Mouse (Mus musculus) thymus, adult 18-20 months (tissue): ENCODE results near the gene Gm49337.
"Not testable (repeated sequence)": the region's sequence is repeated elsewhere in the genome, so short reads cannot be mapped to it uniquely, and the experiment has no call there.

Source experiments
- DNase-seq, 2 experiments: peaks; one replicate each; pipeline ENCODE4 v3.0.0; 2022; ENCODE audit warnings: mixed read lengths in 2 of 2

Gene Gm49337

GRCm38 (mm10) chr4:116215895-116216605, 42.9 kb downstream of the Gm49337 start:
- DNase-seq = no peak

DNA sequence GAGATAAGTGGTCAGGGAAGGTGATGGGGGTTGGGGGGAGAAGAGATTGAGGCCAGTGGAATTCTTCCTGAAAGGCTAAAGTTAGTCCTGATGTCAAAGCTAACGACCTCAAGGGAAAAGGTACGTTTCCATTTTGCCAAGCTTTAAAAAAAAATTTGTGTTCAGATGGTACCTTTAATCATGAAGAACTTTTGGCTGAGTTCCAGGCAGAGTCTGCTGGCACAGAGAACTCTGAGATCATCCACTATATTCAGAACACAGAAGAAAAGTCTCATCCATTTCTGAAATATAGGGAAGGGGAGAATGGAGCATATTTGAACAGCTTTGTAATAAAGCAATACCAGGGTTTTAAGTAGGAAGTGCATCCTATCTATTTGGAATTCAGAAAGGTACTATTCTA, 43.9 kb downstream of the Gm49337 start:
- DNase-seq = no peak

DNA sequence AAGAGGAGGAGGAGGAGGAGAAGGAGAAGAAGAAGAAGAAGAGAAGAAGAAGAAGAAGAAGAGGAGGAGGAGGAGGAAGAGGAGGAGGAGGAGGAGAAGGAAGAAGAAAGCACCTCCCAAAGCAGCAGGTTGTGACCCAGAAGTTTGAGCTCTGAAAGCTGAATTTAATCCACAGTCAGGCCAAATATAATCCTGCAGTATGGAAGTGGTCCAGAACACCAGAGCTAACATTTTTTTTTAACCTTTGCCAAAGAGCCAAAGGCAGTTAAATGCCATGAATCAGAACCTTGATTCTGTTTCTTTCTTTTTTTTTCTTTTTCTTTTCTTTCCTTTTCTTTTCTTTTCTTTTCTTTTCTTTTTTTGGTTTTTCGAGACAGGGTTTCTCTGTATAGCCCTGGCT, 44.5 kb downstream of the Gm49337 start:
- not testable (repeated sequence) for DNase-seq

DNA sequence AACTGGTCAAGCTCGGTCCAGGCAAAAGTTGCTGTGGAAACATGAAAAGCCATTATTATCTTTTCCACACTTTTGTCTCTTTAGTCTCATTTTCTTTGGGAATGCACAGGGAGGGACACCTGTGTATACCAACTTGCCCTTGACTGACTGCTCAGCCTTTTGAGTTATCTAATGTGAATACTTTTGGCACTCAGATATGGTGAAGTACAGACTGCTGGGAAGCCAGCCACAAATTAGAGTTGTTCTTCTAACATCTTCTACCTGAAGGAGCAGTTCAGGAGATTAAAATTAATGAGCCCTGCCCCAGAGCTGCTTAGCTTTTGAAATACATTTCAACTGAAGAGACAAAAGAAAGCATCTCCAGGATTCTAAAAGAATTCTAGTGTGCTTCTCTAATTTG, 45.9 kb downstream of the Gm49337 start:
- no peak for DNase-seq

DNA sequence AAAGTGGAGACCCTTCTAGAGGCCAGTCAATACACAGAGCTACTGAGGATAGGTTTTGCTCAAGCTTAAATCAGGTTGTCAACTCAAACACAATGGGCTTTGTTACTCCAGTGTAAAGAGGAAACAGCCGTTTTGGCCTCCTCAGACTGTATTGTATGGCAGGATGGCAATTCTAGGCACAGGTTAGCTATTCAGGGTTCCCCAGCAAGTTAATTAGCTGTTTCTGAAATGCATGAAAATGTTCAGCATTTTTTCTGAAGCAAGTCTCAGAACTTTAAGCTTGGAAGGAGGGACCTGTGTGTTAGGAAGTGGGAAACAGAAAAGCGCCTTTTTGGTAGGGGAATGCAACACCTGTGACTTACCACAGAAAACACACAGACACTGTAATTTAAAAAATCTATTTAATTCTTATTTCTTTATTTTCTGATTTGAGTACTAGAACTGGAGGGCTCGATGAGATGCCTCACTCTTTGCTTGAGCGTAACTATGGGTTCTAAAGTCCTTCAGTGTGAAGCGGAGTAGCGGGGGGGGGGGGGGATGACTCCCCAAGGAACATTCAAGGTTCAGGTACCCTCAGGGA, 47.0 kb downstream of the Gm49337 start:
- peak in 1 of 2 experiments; percentile 7 for DNase-seq

- no peak for DNase-seq
Measured at GRCm38 (mm10) chr4:116220780-116221139, 47.6 kb downstream of the Gm49337 start.

GRCm38 (mm10) chr4:116221140-116221851, 48.1 kb downstream of the Gm49337 start, which contains the start of gene Pik3r3:
Gene Pik3r3 (plus strand): TSS chr4:116221618.
- peak; percentile 99 for DNase-seq

- no peak for DNase-seq
Measured at GRCm38 (mm10) chr4:116221996-116222842, 49.0 kb downstream of the Gm49337 start.

DNA sequence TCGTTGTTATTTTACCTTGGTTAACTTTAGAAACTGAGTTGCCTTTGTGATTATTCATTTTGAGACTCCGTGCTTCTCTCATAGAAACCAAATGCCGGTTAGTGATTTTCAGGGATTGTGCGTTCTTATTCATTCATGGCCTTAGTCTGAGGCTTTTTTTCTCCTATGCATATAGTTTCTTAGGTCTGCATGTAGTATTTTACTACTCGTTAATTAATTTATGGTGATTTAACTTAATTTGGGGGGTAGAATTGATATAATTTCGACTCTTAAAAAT, 49.6 kb downstream of the Gm49337 start:
- DNase-seq = no peak

DNA sequence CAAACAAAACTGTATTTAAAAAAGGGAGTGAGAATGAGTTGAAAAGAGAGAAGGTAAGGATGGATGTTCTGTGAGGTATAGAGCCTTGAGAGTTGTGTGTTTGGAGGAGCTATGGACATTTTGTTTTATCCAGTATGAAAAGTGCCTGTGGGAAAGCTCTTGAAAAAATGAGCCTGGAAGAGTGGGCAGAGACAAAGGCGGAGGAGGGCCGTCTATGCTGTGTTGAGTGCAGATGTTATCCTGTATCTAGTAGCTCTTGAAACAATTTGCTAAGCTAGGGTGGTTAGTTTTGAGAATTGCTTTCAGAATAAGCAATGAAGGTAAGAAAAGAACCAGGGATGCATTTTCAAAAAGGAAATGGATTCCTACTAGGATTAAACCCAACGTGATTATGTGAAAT, 70.2 kb downstream of the Gm49337 start:
- no peak for DNase-seq

GRCm38 (mm10) chr4:116244240-116244639, 71.1 kb downstream of the Gm49337 start:
- DNase-seq = no peak

DNA sequence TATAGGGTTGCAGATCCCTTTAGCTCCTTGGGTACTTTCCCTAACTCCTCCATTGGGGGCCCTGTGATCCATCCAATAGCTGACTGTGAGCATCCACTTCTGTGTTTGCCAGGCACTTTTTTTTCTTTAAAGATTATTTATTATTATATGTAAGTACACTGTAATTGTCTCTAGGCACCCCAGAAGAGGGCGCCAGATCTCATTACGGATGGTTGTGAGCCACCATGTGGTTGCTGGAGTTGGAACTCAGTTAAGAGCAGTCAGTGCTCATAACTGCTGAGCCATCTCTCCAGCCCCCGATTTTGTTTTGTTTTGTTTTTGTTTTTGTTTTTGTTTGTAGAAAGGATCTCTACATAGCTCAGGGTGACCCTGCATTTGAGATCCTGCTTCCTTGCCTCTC, 72.7 kb downstream of the Gm49337 start:
- peak; percentile 10 to 18 for DNase-seq

GRCm38 (mm10) chr4:116249986-116250385, 76.8 kb downstream of the Gm49337 start:
- DNase-seq = no peak

DNA sequence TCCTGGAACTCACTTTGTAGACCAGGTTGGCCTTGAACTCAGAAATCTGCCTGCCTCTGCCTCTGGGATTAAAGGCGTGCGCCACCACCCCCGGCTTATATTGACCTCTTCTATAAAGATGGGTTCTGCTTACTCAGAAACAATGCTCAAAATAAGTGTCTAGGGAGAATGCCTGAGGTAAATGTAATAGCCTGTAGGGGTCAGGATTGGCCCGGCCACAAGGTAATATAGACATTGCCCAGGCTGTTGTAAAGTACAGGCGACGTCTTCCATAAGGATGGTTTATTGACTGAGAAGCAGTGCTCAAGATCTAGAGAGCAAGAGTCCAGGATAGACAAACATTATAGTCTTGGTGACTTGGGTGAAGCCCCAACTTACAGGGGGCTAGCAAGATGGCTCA, 95.0 kb downstream of the Gm49337 start:
- DNase-seq = no peak

GRCm38 (mm10) chr4:116282211-116282610, 109.0 kb downstream of the Gm49337 start:
- no peak for DNase-seq

DNA sequence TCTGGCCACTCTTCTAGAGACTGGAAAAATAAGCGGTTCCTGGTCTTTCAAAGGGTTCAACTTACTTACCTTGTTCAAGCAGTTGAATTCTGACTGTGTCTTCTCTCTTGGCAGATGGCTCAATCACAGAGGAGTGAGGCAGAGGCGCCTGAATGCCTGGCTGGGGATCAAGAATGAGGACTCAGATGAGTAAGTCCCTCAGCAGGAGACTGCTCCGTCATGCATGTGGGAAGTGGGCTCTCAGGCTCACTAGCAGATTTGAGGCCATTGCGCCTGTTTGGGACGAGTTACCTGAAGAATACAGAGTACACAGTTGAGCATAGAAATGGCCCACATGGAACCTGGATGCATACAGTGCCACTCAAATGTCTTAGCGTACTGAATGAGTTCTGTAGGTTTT, 118.4 kb downstream of the Gm49337 start:
- DNase-seq = no peak

- no peak for DNase-seq
Measured at GRCm38 (mm10) chr4:116293296-116293695, 120.1 kb downstream of the Gm49337 start.

- DNase-seq = no peak
Measured at GRCm38 (mm10) chr4:116300878-116301355, 127.7 kb downstream of the Gm49337 start.

DNA sequence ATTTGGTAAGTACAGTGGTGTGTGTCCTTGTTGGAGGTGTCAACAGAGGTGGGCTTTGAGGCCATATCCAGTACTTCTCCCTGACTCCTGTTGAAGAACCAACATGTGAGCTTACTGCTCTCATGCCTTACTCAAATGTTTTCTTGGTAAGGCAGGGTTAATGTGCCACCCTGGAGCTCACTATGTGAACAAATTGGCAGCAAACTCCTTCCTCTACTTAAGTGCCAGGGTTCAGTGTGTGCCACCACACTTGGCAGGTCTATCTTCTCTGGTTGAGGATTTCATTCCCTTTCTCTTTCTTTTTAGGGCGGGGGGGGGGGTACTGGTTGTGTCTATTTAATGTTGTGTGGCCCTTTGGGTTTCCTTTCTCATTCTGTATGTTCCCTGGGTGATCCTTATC, 131.4 kb downstream of the Gm49337 start:
- no peak for DNase-seq

DNA sequence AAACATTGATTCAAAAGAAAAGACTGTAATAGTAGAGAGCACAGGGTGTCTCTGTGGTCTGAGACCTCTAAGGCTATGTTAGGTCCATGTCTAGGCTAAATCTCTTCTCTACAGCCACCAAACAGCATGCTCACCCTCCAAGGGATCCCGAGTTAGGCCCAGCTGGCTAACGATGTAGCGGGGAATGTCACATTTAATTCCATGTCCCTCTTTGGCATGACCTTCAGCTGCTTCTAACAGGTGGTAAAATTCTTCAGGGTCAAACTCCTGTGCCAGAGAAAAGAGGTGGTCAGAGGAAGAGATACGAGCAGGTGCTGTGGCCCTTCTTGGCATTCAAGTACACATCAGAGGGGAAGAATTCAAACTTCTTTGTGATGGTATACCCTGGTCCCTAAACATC, 144.4 kb downstream of the Gm49337 start:
- no peak for DNase-seq

- no peak for DNase-seq
Measured at GRCm38 (mm10) chr4:116322127-116322526, 148.9 kb downstream of the Gm49337 start.

DNA sequence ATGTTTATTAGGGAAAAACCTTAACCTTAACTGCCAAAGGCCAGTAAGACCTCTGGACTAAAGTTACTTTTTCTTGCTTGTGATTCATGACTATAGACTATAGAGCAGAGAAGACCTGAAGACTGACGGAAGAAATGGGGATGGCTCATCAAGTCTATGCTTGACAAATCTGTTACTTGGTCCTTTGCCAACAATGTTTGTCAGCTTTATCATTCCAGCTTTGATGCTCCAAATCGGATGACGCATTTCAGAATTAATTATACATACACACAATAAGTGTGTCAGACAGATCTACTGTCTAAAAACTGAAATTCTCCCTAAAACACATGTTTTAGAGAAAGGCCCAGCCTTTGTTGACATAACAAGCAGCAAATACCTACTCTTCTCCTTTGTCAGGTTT, 156.1 kb downstream of the Gm49337 start:
- no peak for DNase-seq

DNA sequence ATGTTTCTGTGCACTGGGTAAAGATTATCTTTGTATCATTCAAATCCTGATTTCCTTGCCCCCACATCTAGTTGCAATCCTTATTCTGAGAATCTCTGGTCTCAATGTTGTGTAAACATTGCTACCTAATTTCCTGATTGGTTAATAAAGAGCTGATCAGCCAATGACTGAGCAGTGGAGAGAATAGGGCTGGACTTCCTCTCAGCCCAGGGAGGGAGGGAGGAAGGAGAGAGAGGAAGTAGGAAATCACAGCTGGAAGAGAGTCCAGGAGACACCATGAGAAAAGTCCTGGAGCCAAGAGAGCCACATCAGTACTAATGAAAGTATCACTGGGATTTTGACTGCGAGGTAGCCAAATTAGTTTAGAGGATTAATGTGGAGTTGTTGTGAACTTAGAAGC, 163.1 kb downstream of the Gm49337 start:
- DNase-seq = no peak
